Comparison of ENCODE assay signal across 8 mouse cellular contexts in genomic region chr12:87388122-87388774, GRCm38 (mm10). TPM values are rescaled to one million over a fixed set of nuclear protein-coding genes. Genes with fewer than 3 reads are reported as not detected.
A peak's percentile ranks its signal among the peaks of the same experiment; 100 is the strongest.
DNase-seq lines count a peak whose midpoint lies in the region; ATAC-seq lines count a peak whose summit lies in the region.

Sptlc2 (minus strand) TSS chr12:87388355.

- no peaks in the 10 kb centered on the region for H3K27me3 ChIP-seq in lung, embryonic 16.5 days (ENCODE audit: control insufficient read depth, insufficient read depth, low read depth, low read length)

- no peaks in the 10 kb centered on the region for H3K9me3 ChIP-seq in lung, embryonic 16.5 days (ENCODE audit: control insufficient read depth, low read length)

- WGBS in lung, embryonic 16.5 days, result under 1% methylated on average over 40 of the region's 45 CpGs

- peaks cover 15% of the 10 kb centered on the region for H3K4me1 ChIP-seq in lung, embryonic 16.5 days (replicated peaks; ENCODE audit: control insufficient read depth, insufficient read depth, low read length)

- peak; percentile 95 to 98 for ATAC-seq in hematopoietic stem cell, adult 5-6 weeks (replicated peaks in 1 of 2; ENCODE audit: insufficient read depth in 1 of 2, low FRiP score in 2 of 2, low TSS enrichment in 1 of 2, low read depth in 1 of 2, poor library complexity in 2 of 2, severe bottlenecking in 2 of 2)
- ATAC-seq in lung, embryonic 16.5 days (ENCODE audit: low read depth), result peak; percentile 98

- H3K9ac ChIP-seq in lung, embryonic 16.5 days (ENCODE audit: low read length), result peak within 1 kb of the TSS; percentile 97

- H3K36me3 ChIP-seq in lung, embryonic 16.5 days (ENCODE audit: control insufficient read depth, insufficient read depth, low read length), result no peaks in the 10 kb centered on the region

- H3K4me3 ChIP-seq in lung, embryonic 16.5 days (ENCODE audit: low read length), result peak within 1 kb of the TSS; percentile 99

- H3K4me2 ChIP-seq in lung, embryonic 16.5 days (ENCODE audit: low read depth, low read length), result peak within 1 kb of the TSS; percentile 91

- H3K27ac ChIP-seq in lung, embryonic 16.5 days (ENCODE audit: low read length), result peak within 1 kb of the TSS; percentile 91

- peak; percentile 100 for DNase-seq in MEL-GATA-1-ER (ENCODE audit: extremely low read depth, low read depth)
- peak; percentile 99 for DNase-seq in cerebellum, adult 8-10 months
- peak; percentile 99 for DNase-seq in forelimb bud, embryonic 11.5 days (ENCODE audit: low read depth, low spot score)
- DNase-seq in layer of hippocampus, adult 9-10 months (ENCODE audit: low spot score), result peak; percentile 98
- DNase-seq in ovary, postnatal 10 days (ENCODE audit: low spot score), result peak; percentile 99
- DNase-seq in thymus, postnatal 10 days (ENCODE audit: low spot score in 2 of 2), result peak; percentile 98 to 99

RNA-seq across cellular contexts. Expression of gene Sptlc2, which starts in this region (rescaled TPM):
- 76.4 and 77.0 TPM in 2 replicates for total RNA-seq in hematopoietic stem cell, adult 5-6 weeks (2017)
- 97.4 and 108 TPM in 2 replicates for polyA plus RNA-seq in lung, embryonic 16.5 days (2015; fragmentation: Nextera tagmentation; extraction: Ambion mirVana)

Comparison
In these comparisons a context has a peak if more than half of its experiments do, and no peak if none do; other contexts are left out.
1. Peak in every context shown above with its lines: DNase-seq, ATAC-seq, H3K4me3 ChIP-seq and H3K27ac ChIP-seq.